Mouse (Mus musculus) embryonic facial prominence, embryonic 10.5 days (tissue): ENCODE measurements around the gene Shisa3. TPM values are rescaled to one million over a fixed set of nuclear protein-coding genes. Genes with fewer than 3 reads are reported as not detected.

Experiments used
- DNase-seq: peaks from one replicate; pipeline ENCODE4 v3.0.0-alpha.2; 2017; ENCODE audit warnings: low spot score
- H3K27ac ChIP-seq: fragments of 300-500 bp; sonication (generic); replicated peaks from 2 replicates; pipeline ENCODE4 v1.5.1; 2016; ENCODE audit warnings: mild to moderate bottlenecking
- H3K27me3 ChIP-seq: fragments of 300-500 bp; sonication (generic); replicated peaks from 2 replicates; pipeline ENCODE4 v1.6.1; 2016; ENCODE audit warnings: low read depth, mild to moderate bottlenecking; ENCODE audit not compliant: poor library complexity, severe bottlenecking
- H3K36me3 ChIP-seq: fragments of 300-500 bp; sonication (generic); replicated peaks from 2 replicates; pipeline ENCODE4 v1.6.1; 2016; ENCODE audit warnings: mild to moderate bottlenecking, moderate library complexity
- H3K4me1 ChIP-seq: fragments of 300-500 bp; sonication (generic); 2 replicates; pipeline ENCODE4 v1.6.1; 2016
- H3K4me3 ChIP-seq: fragments of 300-500 bp; sonication (generic); 2 replicates; pipeline ENCODE4 v1.5.1; 2016; ENCODE audit warnings: mild to moderate bottlenecking, moderate library complexity
- H3K9me3 ChIP-seq: fragments of 300-500 bp; sonication (generic); 2 replicates; pipeline ENCODE4 v1.6.1; 2016; ENCODE audit warnings: mild to moderate bottlenecking
- whole genome bisulfite sequencing: fragments of 180-500 bp; shearing (Covaris S2); methylation state at CpG from one replicate; pipeline ENCODE4 v1.1.7; 2016; 5-methylcytosine and 5-hydroxymethylcytosine counted together
- polyA plus RNA-seq: library from polyadenylated mRNA; unstranded; fragments of >200 nt; fragmentation: Nextera tagmentation; extraction: Ambion mirVana; gene quantifications from 2 replicates; pipeline ENCODE4 v1.2.1, GENCODE M21; 2016

The Shisa3 gene
- polyA plus RNA-seq, 1 experiment from 2014 or later: 6.7 TPM

DNA sequence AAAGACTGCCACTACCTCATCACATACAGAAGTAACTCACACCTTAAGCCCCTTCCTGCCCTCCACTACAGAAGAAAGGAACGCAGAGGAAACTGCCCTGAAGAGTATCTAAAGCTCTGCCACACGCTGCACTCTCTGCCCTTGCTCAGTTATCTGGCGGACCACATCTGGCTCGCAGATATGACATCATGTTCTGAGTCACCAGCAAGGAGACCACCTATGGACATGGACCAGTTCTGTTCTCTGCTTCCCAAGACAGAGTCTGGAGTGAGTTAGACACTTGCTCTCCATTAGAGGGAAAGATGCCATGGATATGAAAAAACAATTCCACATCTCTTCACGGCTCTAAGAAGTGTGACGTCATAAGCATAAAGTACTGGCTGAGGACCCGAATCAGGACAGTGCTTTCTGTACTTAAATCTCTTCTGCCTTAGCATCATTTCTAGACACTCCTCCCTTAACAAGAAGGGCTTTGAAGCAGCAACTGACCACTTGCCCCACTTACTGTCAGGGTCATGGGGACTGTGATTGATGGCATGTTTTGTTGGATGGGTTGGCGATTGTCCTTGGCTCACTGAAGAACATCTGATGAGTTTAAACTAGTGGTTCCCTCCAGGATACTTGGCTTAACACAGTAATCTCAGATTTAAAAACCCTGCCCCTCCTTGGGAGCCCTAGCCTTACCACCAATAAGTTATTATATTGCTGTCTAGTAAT is 33.1 kb downstream of the Shisa3 start:
- no peak for DNase-seq
- H3K27ac ChIP-seq: 0 out of 2 replicates have a peak overlapping the region, but pooled peaks have one; percentile 25
- WGBS: 84% methylated on average over 8 of the region's 8 CpGs
- no peaks in the 10 kb centered on the region for H3K36me3 ChIP-seq
- H3K27me3 ChIP-seq: peaks cover 6% of the 10 kb centered on the region; the same call in 1 of the 2 replicates
- H3K9me3 ChIP-seq: no peaks in the 10 kb centered on the region
- H3K4me1 ChIP-seq: peaks cover 30% of the 10 kb centered on the region
- no peak overlapping the region for H3K4me3 ChIP-seq

- no peak overlapping the region for H3K4me3 ChIP-seq
- peaks cover 6% of the 10 kb centered on the region; the same call in 1 of the 2 replicates for H3K27me3 ChIP-seq
- DNase-seq: no peak
- H3K27ac ChIP-seq: no peak overlapping the region
- 54% methylated on average over 8 of the region's 8 CpGs for WGBS
- H3K4me1 ChIP-seq: peaks cover 38% of the 10 kb centered on the region
- H3K36me3 ChIP-seq: no peaks in the 10 kb centered on the region
- H3K9me3 ChIP-seq: no peaks in the 10 kb centered on the region
Measured at GRCm38 (mm10) chr5:67641406-67642120, 33.9 kb downstream of the Shisa3 start.

DNA sequence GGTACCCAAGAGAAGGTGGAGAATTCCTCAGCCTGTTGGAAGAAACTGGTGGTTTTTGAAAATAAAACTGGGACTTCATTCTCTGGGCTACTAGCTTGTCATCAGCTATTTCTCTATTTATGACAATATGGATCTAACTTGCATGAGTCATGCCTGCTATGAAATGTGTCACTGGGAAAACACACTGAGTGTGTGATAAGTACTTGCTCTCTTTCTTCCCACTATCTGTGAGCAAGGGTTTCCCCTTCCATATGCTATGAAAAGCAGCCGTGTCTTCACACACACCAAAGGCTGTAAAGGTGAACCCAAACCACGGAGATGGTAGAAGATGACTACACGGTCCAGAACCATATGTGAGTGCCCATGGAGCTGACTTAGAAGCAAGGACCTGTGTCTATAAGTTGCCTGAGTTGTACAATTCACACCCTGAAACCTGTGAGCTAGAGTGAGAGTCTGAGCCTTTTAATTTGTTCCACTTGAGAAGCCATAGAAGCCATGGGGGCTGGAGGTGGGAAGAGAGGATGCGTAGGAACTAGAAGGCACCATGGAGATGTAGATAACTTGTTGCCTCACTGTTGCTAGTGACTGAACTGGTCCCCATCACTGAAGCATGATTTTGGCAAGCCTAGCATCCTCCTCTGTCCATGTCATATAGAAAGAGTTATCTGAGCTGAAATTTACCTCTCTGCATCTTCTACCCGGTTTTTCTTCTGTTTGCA is 36.0 kb downstream of the Shisa3 start:
- Histone ChIP-seq H3K27ac (no peak overlapping the region), H3K4me1 (peaks cover 48% of the 10 kb centered on the region), H3K9me3 (no peaks in the 10 kb centered on the region), H3K27me3 (peaks cover 11% of the 10 kb centered on the region; the same call in 1 of the 2 replicates), H3K4me3 (no peak overlapping the region), H3K36me3 (no peaks in the 10 kb centered on the region)
- no peak for DNase-seq
- WGBS: 93% methylated on average over 5 of the region's 5 CpGs

DNA sequence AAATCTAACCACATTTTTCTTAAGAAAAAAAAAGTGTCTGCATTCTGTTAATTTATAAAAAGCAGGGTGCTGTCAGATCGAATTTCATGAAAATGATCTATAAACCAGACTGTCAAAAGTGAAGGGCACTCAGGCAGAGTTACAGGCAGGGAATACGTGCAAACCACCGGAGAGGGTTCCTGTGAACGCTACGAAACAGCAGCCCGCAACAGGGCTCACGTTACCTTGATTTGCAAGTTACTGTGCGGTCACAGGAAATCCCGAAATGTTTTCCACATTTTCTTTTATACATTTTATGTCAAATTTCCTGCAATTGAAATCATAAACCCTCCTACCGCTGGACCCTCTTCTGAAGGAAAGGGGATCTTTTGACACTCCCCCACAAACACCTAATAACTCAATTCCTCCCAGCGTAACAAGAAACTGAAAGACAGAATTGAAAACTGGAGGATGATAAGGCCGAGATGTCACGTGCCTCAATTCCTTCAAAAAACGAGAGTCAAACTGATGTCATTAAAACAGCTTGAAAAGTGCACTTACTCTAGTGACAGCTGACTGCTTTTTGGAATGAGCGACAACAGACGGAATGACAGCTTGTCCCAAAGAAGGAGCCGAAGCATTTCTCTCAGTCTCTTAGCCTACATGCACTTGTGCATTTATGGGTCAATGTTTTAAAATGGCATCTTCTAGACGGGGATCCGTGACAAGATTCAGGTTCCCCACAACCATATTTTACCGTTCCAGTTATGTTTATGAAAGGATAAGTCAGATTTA is 39.3 kb downstream of the Shisa3 start:
- Histone ChIP-seq H3K4me1 (peaks cover 24% of the 10 kb centered on the region), H3K4me3 (no peak overlapping the region), H3K27ac (no peak overlapping the region), H3K27me3 (peaks cover 11% of the 10 kb centered on the region; the same call in 1 of the 2 replicates), H3K9me3 (no peaks in the 10 kb centered on the region), H3K36me3 (no peaks in the 10 kb centered on the region)
- no peak for DNase-seq
- WGBS: 68% methylated on average over 20 of the region's 20 CpGs

- peaks cover 11% of the 10 kb centered on the region; the same call in 1 of the 2 replicates for H3K27me3 ChIP-seq
- H3K27ac ChIP-seq: no peak overlapping the region
- H3K4me3 ChIP-seq: no peak overlapping the region
- H3K4me1 ChIP-seq: peaks cover 20% of the 10 kb centered on the region
- H3K9me3 ChIP-seq: no peaks in the 10 kb centered on the region
- 79% methylated on average over 21 of the region's 21 CpGs for WGBS
- H3K36me3 ChIP-seq: no peaks in the 10 kb centered on the region
- peak; percentile 41 for DNase-seq
Measured at GRCm38 (mm10) chr5:67647568-67647967, 39.9 kb downstream of the Shisa3 start.

DNA sequence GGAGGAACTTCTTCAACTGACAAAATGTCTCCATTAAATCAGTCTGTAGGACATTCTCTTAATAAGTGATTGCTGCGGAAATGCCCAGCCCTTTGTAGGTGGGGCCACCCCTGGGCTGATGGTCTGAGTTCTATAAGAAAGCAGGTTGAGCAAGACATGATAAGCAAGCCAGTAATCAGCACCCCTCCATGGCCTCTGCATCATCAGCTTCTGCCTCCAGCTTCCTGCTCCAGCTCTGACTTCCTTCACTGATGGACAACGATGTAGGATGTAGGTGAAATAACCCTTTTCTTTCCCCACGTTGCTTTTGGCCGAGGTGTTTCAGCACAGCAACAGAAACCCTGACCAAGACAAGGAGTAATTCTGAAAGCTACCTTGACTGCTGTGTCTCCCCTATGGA is 41.5 kb downstream of the Shisa3 start:
- Histone ChIP-seq H3K4me3 (no peak overlapping the region), H3K4me1 (peaks cover 20% of the 10 kb centered on the region), H3K27ac (no peak overlapping the region), H3K27me3 (peaks cover 10% of the 10 kb centered on the region; the same call in 1 of the 2 replicates), H3K36me3 (no peaks in the 10 kb centered on the region), H3K9me3 (no peaks in the 10 kb centered on the region)
- WGBS: 93% methylated on average over 4 of the region's 4 CpGs
- DNase-seq: no peak

DNA sequence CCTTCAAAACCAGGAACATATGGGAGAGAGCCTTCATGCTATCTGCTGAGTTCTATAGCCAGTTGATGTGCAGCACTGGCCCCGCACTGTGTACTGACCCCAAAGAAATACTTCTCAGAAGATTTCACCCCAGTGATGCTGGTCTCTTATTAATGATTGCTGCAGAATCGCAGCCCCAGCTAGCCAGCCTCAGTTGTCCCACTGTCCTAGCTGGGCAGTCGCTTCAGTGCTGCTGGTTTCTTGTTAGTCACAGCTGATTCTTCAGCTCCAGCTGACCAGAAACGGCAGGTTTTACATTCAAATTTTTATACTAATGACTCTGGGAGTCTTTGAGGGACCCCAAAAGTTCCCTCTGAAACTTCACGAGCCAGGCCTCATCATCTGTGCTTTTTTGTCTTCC is 42.3 kb downstream of the Shisa3 start:
- peaks cover 18% of the 10 kb centered on the region for H3K27me3 ChIP-seq
- H3K36me3 ChIP-seq: no peaks in the 10 kb centered on the region
- H3K9me3 ChIP-seq: no peaks in the 10 kb centered on the region
- no peak for DNase-seq
- WGBS: 90% methylated on average over 5 of the region's 5 CpGs
- H3K4me3 ChIP-seq: no peak overlapping the region
- no peak overlapping the region for H3K27ac ChIP-seq
- peaks cover 25% of the 10 kb centered on the region for H3K4me1 ChIP-seq

DNA sequence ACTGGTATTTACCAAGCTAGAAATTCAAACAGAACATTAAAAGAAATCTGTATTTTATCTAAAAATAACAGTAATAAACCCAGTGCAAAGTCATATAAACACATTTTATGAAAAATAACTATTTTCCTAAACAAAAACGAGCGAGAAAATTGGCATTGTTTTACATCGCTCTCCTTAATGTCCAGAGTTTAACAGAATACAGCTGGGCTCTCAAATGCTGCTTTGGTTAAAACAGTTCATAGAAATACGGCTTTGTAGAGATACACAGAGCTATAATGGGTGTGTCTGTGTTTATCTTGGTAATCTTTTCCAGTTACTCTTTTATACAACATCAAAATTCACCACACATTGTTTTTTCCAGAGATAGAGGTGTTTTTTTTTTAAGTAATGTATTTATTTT is 44.8 kb downstream of the Shisa3 start:
- H3K27me3 ChIP-seq: peaks cover 19% of the 10 kb centered on the region
- no peaks in the 10 kb centered on the region for H3K36me3 ChIP-seq
- no peak for DNase-seq
- no peak overlapping the region for H3K27ac ChIP-seq
- no peaks in the 10 kb centered on the region for H3K9me3 ChIP-seq
- no peak overlapping the region for H3K4me3 ChIP-seq
- 89% methylated on average over 4 of the region's 4 CpGs for WGBS
- peaks cover 30% of the 10 kb centered on the region for H3K4me1 ChIP-seq

DNA sequence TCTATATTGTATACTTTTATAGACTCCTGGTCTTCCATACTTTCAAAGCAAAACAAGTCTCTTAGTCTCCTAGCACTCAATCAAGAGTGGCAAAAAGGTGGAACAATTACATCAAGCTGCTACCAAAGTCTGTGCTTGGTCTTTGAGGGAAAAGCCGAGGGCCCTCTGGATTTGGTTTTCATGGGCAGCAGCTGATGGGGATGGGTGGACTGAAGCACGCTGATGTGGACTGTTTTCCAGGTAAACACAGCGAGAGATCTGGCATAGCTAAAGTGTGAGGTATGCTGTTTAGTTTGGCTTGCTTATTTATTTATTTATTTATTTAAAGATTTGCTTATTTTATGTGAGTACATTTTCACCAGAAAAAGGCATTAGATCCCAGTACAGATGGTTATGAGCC is 45.9 kb downstream of the Shisa3 start:
- whole genome bisulfite sequencing: 91% methylated on average over 3 of the region's 3 CpGs
- no peak for DNase-seq
- peaks cover 24% of the 10 kb centered on the region for H3K27me3 ChIP-seq
- H3K27ac ChIP-seq: no peak overlapping the region
- H3K4me1 ChIP-seq: peaks cover 31% of the 10 kb centered on the region
- no peaks in the 10 kb centered on the region for H3K36me3 ChIP-seq
- no peak overlapping the region for H3K4me3 ChIP-seq
- no peaks in the 10 kb centered on the region for H3K9me3 ChIP-seq

- WGBS: 73% methylated on average over 5 of the region's 5 CpGs
- Histone ChIP-seq H3K4me3 (no peak overlapping the region), H3K9me3 (no peaks in the 10 kb centered on the region), H3K27me3 (peaks cover 32% of the 10 kb centered on the region), H3K4me1 (peaks cover 31% of the 10 kb centered on the region), H3K27ac (no peak overlapping the region; the same call in 1 of the 2 replicates), H3K36me3 (no peaks in the 10 kb centered on the region)
- no peak for DNase-seq
Measured at GRCm38 (mm10) chr5:67654572-67654971, 46.9 kb downstream of the Shisa3 start.

GRCm38 (mm10) chr5:67655696-67656519 is 48.2 kb downstream of the Shisa3 start:
- peaks cover 43% of the 10 kb centered on the region for H3K27me3 ChIP-seq
- DNase-seq: no peak
- H3K27ac ChIP-seq: peak overlapping the region; percentile 51; the same call in 1 of the 2 replicates
- no peaks in the 10 kb centered on the region for H3K9me3 ChIP-seq
- H3K4me3 ChIP-seq: no peak overlapping the region
- peaks cover 31% of the 10 kb centered on the region for H3K4me1 ChIP-seq
- H3K36me3 ChIP-seq: no peaks in the 10 kb centered on the region
- WGBS: 44% methylated on average over 14 of the region's 14 CpGs
